Mouse (Mus musculus): ENCODE measurements at regions not wholly inside any gene's neighbourhood (a gene's known extent, or its start where the extent isn't known, plus 50 kb on each side); places are given as distances from the start of the nearest gene placed in this dataset.

DNA sequence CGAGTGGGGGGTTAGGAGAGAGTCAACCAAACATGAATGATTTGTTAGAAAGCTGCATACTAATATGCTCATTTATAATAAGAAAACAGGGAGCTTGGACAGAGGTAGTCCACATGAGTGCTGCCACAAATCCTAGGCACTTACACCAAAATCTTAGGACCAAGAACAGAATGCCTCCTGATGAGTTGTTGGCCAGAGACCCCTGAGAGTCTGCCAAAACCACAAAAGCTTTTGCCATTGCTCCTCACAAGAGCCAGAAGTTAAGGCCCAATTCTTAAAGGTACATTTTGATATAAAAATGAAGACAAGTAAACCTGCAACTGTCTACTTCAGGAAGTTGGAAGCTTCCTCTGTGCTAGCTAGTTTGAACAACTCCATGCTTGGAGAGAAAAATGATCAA lies 820.7 kb upstream of the Map3k7 start:
- TF ChIP-seq MYOG (IDR thresholded peaks at IDR 0.05; ENCODE audit: control insufficient read depth in 1 of 3, insufficient read depth in 1 of 3, insufficient read length in 2 of 3, low read depth in 2 of 3) = no peak
- no peak for TF ChIP-seq TCF12 (IDR thresholded peaks at IDR 0.05; ENCODE audit: insufficient read depth, poor library complexity, severe bottlenecking)
- no peak for TF ChIP-seq USF1 (IDR thresholded peaks at IDR 0.05; ENCODE audit: low read depth)
- no peak for TF ChIP-seq POLR2A (IDR thresholded peaks at IDR 0.05; ENCODE audit: insufficient read length, low read depth)
- TF ChIP-seq REST (IDR thresholded peaks at IDR 0.05; ENCODE audit: insufficient read depth, insufficient read length) = no peak
- TF ChIP-seq CEBPB (IDR thresholded peaks at IDR 0.05; ENCODE audit: insufficient read depth, poor library complexity, severe bottlenecking) = no peak
- TF ChIP-seq MAX (IDR thresholded peaks at IDR 0.05; ENCODE audit: low read depth) = no peak
- no peak for TF ChIP-seq E2F4 (IDR thresholded peaks at IDR 0.05; ENCODE audit: insufficient read depth)
